Mouse (Mus musculus) embryonic fibroblast, embryonic 13.5 days (primary cell): ENCODE data around the gene Mt1. TPM values are rescaled to one million over a fixed set of nuclear protein-coding genes. Genes with fewer than 3 reads are reported as not detected.
"Not testable (repeated sequence)": the region's sequence is repeated elsewhere in the genome, so short reads cannot be mapped to it uniquely, and the experiment has no call there.

ENCODE experiments used
- H3K27ac ChIP-seq: 2 replicates; pipeline ENCODE4 v1.5.1; 2012; ENCODE audit warnings: low read length, control low read depth, inconsistent platforms; ENCODE audit not compliant: insufficient read depth
- H3K4me1 ChIP-seq: 2 replicates; pipeline ENCODE4 v1.6.1; 2011; ENCODE audit warnings: low read length; ENCODE audit not compliant: control insufficient read depth, insufficient read depth
- H3K4me3 ChIP-seq: 2 replicates; pipeline ENCODE4 v1.5.1; 2011; ENCODE audit warnings: mild to moderate bottlenecking, control low read depth, low read length; ENCODE audit not compliant: insufficient read depth
- CTCF ChIP-seq: IDR thresholded peaks from 2 replicates; pipeline ENCODE4 v1.5.1; 2011; ENCODE audit warnings: mild to moderate bottlenecking, control low read depth, low read length, moderate library complexity, borderline replicate concordance; ENCODE audit not compliant: insufficient read depth
- POLR2A ChIP-seq: IDR thresholded peaks from 2 replicates; pipeline ENCODE4 v1.6.1; 2011; ENCODE audit warnings: low read depth, mild to moderate bottlenecking, control low read depth, low read length, moderate library complexity
- polyA plus RNA-seq: library from polyadenylated mRNA; stranded (reverse); fragments of >200 nt; gene quantifications from 2 replicates; pipeline ENCODE4 v1.2.4, GENCODE M21; 2011; ENCODE audit warnings: low read depth; ENCODE audit not compliant: missing spikeins, insufficient read length

Gene Mt1
- polyA plus RNA-seq = 435 and 525 TPM in 2 replicates

- peak within 1 kb of the TSS; percentile 70 for H3K4me3 ChIP-seq
- peaks cover 6% of the 10 kb centered on the region; the same call in 1 of the 2 replicates for H3K4me1 ChIP-seq
- TF ChIP-seq POLR2A = peak; percentile 99
- no peak for TF ChIP-seq CTCF
- H3K27ac ChIP-seq = peak within 1 kb of the TSS; percentile 46
Measured at GRCm38 (mm10) chr8:94178857-94179712, at the start of gene Mt1. Gene Mt1, plus strand, starts transcription at chr8:94179082.

- H3K4me3 ChIP-seq = no peak overlapping the region
- TF ChIP-seq POLR2A (no peak), CTCF (no peak)
- peaks cover 3% of the 10 kb centered on the region for H3K4me1 ChIP-seq
Measured at GRCm38 (mm10) chr8:94129133-94129789, 49.6 kb upstream of the Mt1 start.

GRCm38 (mm10) chr8:94130126-94130525, 48.8 kb upstream of the Mt1 start:
- TF ChIP-seq POLR2A (no peak), CTCF (no peak)
- Histone ChIP-seq H3K4me3 (no peak overlapping the region), H3K27ac (no peak overlapping the region), H3K4me1 (peaks cover 7% of the 10 kb centered on the region)

More at GRCm38 (mm10) chr8:94129133-94129789, 49.6 kb upstream of the Mt1 start:
- no peak overlapping the region for H3K27ac ChIP-seq

GRCm38 (mm10) chr8:94132096-94132495, 46.8 kb upstream of the Mt1 start:
- Histone ChIP-seq H3K4me3 (no peak overlapping the region), H3K4me1 (peaks cover 13% of the 10 kb centered on the region), H3K27ac (no peak overlapping the region)
- no peak for TF ChIP-seq CTCF
- TF ChIP-seq POLR2A = no peak

GRCm38 (mm10) chr8:94134601-94135000, 44.3 kb upstream of the Mt1 start:
- H3K4me1 ChIP-seq = peaks cover 13% of the 10 kb centered on the region

GRCm38 (mm10) chr8:94135556-94135955, 43.3 kb upstream of the Mt1 start:
- H3K4me1 ChIP-seq = peaks cover 13% of the 10 kb centered on the region
- H3K27ac ChIP-seq = no peak overlapping the region
- H3K4me3 ChIP-seq = no peak overlapping the region
- TF ChIP-seq CTCF (no peak), POLR2A (no peak)

More at GRCm38 (mm10) chr8:94134601-94135000, 44.3 kb upstream of the Mt1 start:
- H3K4me3 ChIP-seq = not testable (repeated sequence)
- H3K27ac ChIP-seq = peak overlapping the region; percentile 52; the same call in 1 of the 2 replicates

- Histone ChIP-seq H3K4me1 (peaks cover 13% of the 10 kb centered on the region), H3K4me3 (no peak overlapping the region), H3K27ac (no peak overlapping the region)
- TF ChIP-seq POLR2A = no peak
- TF ChIP-seq CTCF = no peak
Measured at GRCm38 (mm10) chr8:94136192-94136591, 42.7 kb upstream of the Mt1 start.

GRCm38 (mm10) chr8:94136933-94137332, 41.9 kb upstream of the Mt1 start, which contains the start of gene Mt4:
Gene Mt4, plus strand, starts transcription at chr8:94137197.
- Histone ChIP-seq H3K4me3 (no peak within 1 kb of the TSS), H3K27ac (no peak within 1 kb of the TSS), H3K4me1 (peaks cover 13% of the 10 kb centered on the region)
- TF ChIP-seq POLR2A (no peak), CTCF (no peak)

GRCm38 (mm10) chr8:94140266-94140795, 38.6 kb upstream of the Mt1 start:
- no peak for TF ChIP-seq CTCF

More at GRCm38 (mm10) chr8:94140266-94140795, 38.6 kb upstream of the Mt1 start:
- Histone ChIP-seq H3K27ac (no peak overlapping the region), H3K4me3 (no peak overlapping the region), H3K4me1 (peaks cover 6% of the 10 kb centered on the region)
